Mouse (Mus musculus) stomach, postnatal 0 days (tissue): ENCODE data around the gene Rnf121. TPM values are rescaled to one million over a fixed set of nuclear protein-coding genes. Genes with fewer than 3 reads are reported as not detected.

ENCODE experiments used
- ATAC-seq: fragments of 200-750 bp; cut with Nextera tagmentation; 2 replicates; pipeline ENCODE4 v1.8.0; 2017; ENCODE audit not compliant: low FRiP score, low TSS enrichment
- DNase-seq: peaks from one replicate; pipeline ENCODE4 v3.0.0-alpha.2; 2016; ENCODE audit warnings: low spot score
- H3K27ac ChIP-seq: fragments of 300-500 bp; sonication (generic); replicated peaks from 2 replicates; pipeline ENCODE4 v1.5.1; 2014; ENCODE audit warnings: mild to moderate bottlenecking, control low read depth
- H3K27me3 ChIP-seq: fragments of 300-500 bp; sonication (generic); 2 replicates; pipeline ENCODE4 v1.6.1; 2014; ENCODE audit warnings: low read length; ENCODE audit not compliant: control insufficient read depth, insufficient read depth
- H3K36me3 ChIP-seq: fragments of 300-500 bp; sonication (generic); 2 replicates; pipeline ENCODE4 v1.6.1; 2014; ENCODE audit warnings: low read length, mixed read lengths; ENCODE audit not compliant: control insufficient read depth, insufficient read depth
- H3K4me1 ChIP-seq: fragments of 300-500 bp; sonication (generic); replicated peaks from 2 replicates; pipeline ENCODE4 v1.6.1; 2014; ENCODE audit warnings: antibody characterized with exemption; ENCODE audit not compliant: control insufficient read depth, insufficient read depth
- H3K4me2 ChIP-seq: fragments of 300-500 bp; sonication (generic); replicated peaks from 2 replicates; pipeline ENCODE4 v1.6.1; 2014; ENCODE audit warnings: low read depth, mild to moderate bottlenecking, control low read depth, moderate library complexity
- H3K4me3 ChIP-seq: fragments of 300-500 bp; sonication (generic); 2 replicates; pipeline ENCODE4 v1.5.1; 2014; ENCODE audit warnings: low read depth, low read length, control low read depth
- H3K9ac ChIP-seq: fragments of 300-500 bp; sonication (generic); 2 replicates; pipeline ENCODE4 v1.6.1; 2014; ENCODE audit warnings: mild to moderate bottlenecking, low read length, control low read depth, mixed read lengths
- H3K9me3 ChIP-seq: fragments of 300-500 bp; sonication (generic); 2 replicates; pipeline ENCODE4 v1.6.1; 2016; ENCODE audit warnings: low read length; ENCODE audit not compliant: control insufficient read depth
- CTCF ChIP-seq: IDR thresholded peaks from 2 replicates; pipeline ENCODE4 v1.5.1; 2016; ENCODE audit warnings: antibody characterized with exemption, low read depth, mild to moderate bottlenecking, moderate library complexity
- EP300 ChIP-seq: optimal IDR thresholded peaks from 2 replicates; pipeline ENCODE3; 2016; ENCODE audit warnings: antibody characterized with exemption
- WGBS: fragments of 180-500 bp; shearing (Covaris S2); extraction: QIAGEN DNeasy Blood & Tissue Kit; methylation state at CpG from one replicate; pipeline ENCODE4 v1.1.7; 2014; 5-methylcytosine and 5-hydroxymethylcytosine counted together
- polyA plus RNA-seq: library from polyadenylated mRNA; unstranded; fragments of >200 nt; fragmentation: Nextera tagmentation; extraction: Ambion mirVana; gene quantifications from 2 replicates; pipeline ENCODE4 v1.2.1, GENCODE M21; 2015

Gene Rnf121
- polyA plus RNA-seq, 1 experiment from 2014 or later = 18.0 TPM

GRCm38 (mm10) chr7:101970821-101971461 is 94.3 kb downstream of the Rnf121 start:
- H3K27ac ChIP-seq = peak overlapping the region; percentile 100
- ATAC-seq (peak; percentile 77), DNase-seq (peak; percentile 83)
- H3K4me2 ChIP-seq = peak overlapping the region; percentile 82
- TF ChIP-seq EP300 = no peak
- peak; percentile 20; the same call in 1 of the 2 replicates for TF ChIP-seq CTCF
- peak overlapping the region; percentile 84 for H3K9ac ChIP-seq
- H3K4me3 ChIP-seq = peak overlapping the region; percentile 72
- H3K36me3 ChIP-seq = no peaks in the 10 kb centered on the region
- peaks cover 3% of the 10 kb centered on the region; the same call in 1 of the 2 replicates for H3K4me1 ChIP-seq
- H3K27me3 ChIP-seq = no peaks in the 10 kb centered on the region
- under 1% methylated on average over 19 of the region's 19 CpGs for WGBS
- no peaks in the 10 kb centered on the region for H3K9me3 ChIP-seq

DNA sequence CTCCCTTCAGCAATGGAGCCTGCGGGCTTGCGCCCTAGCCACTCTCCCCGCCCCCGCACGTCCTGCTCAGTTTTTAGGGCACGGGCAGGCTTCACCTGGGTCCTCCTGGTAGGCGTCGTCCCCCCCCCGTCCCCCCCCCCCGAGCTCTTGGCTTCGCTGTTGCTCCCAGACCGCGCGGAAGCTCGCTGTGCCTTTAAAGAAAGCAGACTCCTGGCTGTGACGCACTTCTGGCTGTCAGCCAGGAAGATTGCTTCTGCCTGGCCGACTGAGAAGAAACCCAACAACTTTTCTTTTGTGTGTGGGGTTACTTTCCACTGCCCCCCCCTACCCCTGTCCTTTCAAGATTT is 94.9 kb downstream of the Rnf121 start:
- peak overlapping the region; percentile 82 for H3K4me2 ChIP-seq
- H3K4me1 ChIP-seq = peaks cover 3% of the 10 kb centered on the region; the same call in 1 of the 2 replicates
- no peaks in the 10 kb centered on the region for H3K9me3 ChIP-seq
- H3K27ac ChIP-seq = peak overlapping the region; percentile 100
- H3K36me3 ChIP-seq = no peaks in the 10 kb centered on the region
- H3K9ac ChIP-seq = peak overlapping the region; percentile 84
- no peaks in the 10 kb centered on the region for H3K27me3 ChIP-seq
- WGBS = under 1% methylated on average over 15 of the region's 17 CpGs
- DNase-seq (peak; percentile 95), ATAC-seq (peak; percentile 78)
- H3K4me3 ChIP-seq = peak overlapping the region; percentile 72
- TF ChIP-seq EP300 (no peak), CTCF (no peak)

DNA sequence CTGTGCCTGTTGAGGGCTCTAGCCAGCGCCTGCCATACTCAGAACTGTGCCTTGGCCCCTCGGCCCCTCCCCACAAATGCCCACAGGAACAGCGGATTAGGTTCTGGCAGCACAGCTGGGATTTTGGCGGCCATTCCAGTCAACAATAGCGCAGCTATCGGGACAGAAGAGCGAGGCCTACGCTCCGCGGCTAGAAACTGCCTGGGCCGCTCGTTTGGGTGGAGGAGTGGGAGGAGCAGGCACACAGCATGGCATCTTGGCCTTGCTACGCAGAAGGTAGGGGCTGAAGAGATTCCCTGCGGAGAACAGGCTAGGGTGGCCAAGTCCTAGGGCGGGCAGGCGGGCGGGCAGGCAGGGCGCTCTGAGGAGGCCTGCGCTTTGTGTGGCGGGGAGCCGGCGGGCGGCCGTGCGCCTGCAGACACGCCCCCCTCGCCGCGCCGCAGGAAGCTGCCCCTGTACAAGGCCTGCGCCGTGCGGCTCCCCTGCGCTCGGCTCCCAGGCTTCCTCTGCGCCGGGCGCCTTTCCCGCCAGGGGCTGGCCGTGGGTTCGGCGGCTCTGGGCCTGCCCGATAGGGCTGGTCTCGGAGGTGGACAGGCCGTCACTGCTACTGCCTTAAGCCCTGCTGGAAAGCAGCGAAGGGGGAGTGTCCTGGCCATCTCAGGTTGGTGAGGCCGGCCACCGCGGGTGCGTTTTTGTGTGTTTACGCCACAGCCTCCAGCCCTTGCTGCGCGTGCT is 95.4 kb downstream of the Rnf121 start:
- no peak for TF ChIP-seq EP300
- no peak; the same call in none of the 2 replicates for TF ChIP-seq CTCF
- no peaks in the 10 kb centered on the region for H3K27me3 ChIP-seq
- H3K36me3 ChIP-seq = no peaks in the 10 kb centered on the region
- peak overlapping the region; percentile 100 for H3K27ac ChIP-seq
- H3K4me2 ChIP-seq = peak overlapping the region; percentile 82
- peak overlapping the region; percentile 84 for H3K9ac ChIP-seq
- H3K4me1 ChIP-seq = peaks cover 3% of the 10 kb centered on the region; the same call in 1 of the 2 replicates
- WGBS = under 1% methylated on average over 47 of the region's 53 CpGs
- no peaks in the 10 kb centered on the region for H3K9me3 ChIP-seq
- peak overlapping the region; percentile 72 for H3K4me3 ChIP-seq
- DNase-seq (peak; percentile 89), ATAC-seq (peak; percentile 86)

Other genes starting within 250 kb of the Rnf121 start
- gene Phox2a, start 247.2 kb downstream of the Rnf121 start, polyA plus RNA-seq = 3.7 and 4.4 TPM in 2 replicates
- gene Inppl1, start 227.2 kb downstream of the Rnf121 start, polyA plus RNA-seq = 16.6 and 17.6 TPM in 2 replicates
- 1.3 and 2.0 TPM in 2 replicates for gene Folr2, start 208.3 kb downstream of the Rnf121 start, polyA plus RNA-seq
- gene Anapc15, start 201.8 kb downstream of the Rnf121 start, polyA plus RNA-seq = 38.8 and 42.7 TPM in 2 replicates
- gene Folr1, start 194.7 kb downstream of the Rnf121 start, polyA plus RNA-seq = 3.2 and 4.0 TPM in 2 replicates
- gene Lamtor1, start 159.6 kb downstream of the Rnf121 start, polyA plus RNA-seq = 119 and 122 TPM in 2 replicates
- 0.15 TPM in 1 of 2 replicates, not detected in the other for gene Tomt, start 159.1 kb downstream of the Rnf121 start, polyA plus RNA-seq
- gene Lrrc51, start 131.6 kb downstream of the Rnf121 start, polyA plus RNA-seq = 6.8 and 7.0 TPM in 2 replicates
- gene Numa1, start 131.4 kb downstream of the Rnf121 start, polyA plus RNA-seq = 20.7 and 21.9 TPM in 2 replicates
- 0.99 and 1.2 TPM in 2 replicates for gene Il18bp, start 46.8 kb downstream of the Rnf121 start, polyA plus RNA-seq
- 7.8 and 8.9 TPM in 2 replicates for gene Xndc1, start within 50 bp of the Rnf121 start, polyA plus RNA-seq
- gene Xntrpc, start 244 bp upstream of the Rnf121 start, polyA plus RNA-seq = 0.25 and 0.27 TPM in 2 replicates
- 0.11 TPM in 1 of 2 replicates, not detected in the other for gene Trpc2, start 17.6 kb upstream of the Rnf121 start, polyA plus RNA-seq
- gene Art1, start 36.3 kb upstream of the Rnf121 start, polyA plus RNA-seq = 0.25 and 0.38 TPM in 2 replicates
- 0.21 and 0.45 TPM in 2 replicates for gene Art5, start 44.0 kb upstream of the Rnf121 start, polyA plus RNA-seq
- gene Chrna10, start 51.4 kb upstream of the Rnf121 start, polyA plus RNA-seq = 0.04 TPM in 1 of 2 replicates, not detected in the other
- 12.1 and 12.3 TPM in 2 replicates for gene Nup98, start 144.7 kb upstream of the Rnf121 start, polyA plus RNA-seq
- gene Pgap2, start 144.7 kb upstream of the Rnf121 start, polyA plus RNA-seq = 88.2 and 89.6 TPM in 2 replicates
- 52.1 and 53.1 TPM in 2 replicates for gene Rhog, start 190.6 kb upstream of the Rnf121 start, polyA plus RNA-seq
- gene Stim1, start 202.3 kb upstream of the Rnf121 start, polyA plus RNA-seq = 26.4 and 29.5 TPM in 2 replicates